Mouse (Mus musculus) lung, postnatal 4 days (tissue): ENCODE data around the gene Ppm1l.

Source experiments
- DNase-seq, 2 experiments: peaks; one replicate each; pipeline ENCODE4 v3.0.0; 2021

Gene Ppm1l

GRCm38 (mm10) chr3:69340486-69340885 lies 23.8 kb downstream of the Ppm1l start:
- no peak for DNase-seq

DNA sequence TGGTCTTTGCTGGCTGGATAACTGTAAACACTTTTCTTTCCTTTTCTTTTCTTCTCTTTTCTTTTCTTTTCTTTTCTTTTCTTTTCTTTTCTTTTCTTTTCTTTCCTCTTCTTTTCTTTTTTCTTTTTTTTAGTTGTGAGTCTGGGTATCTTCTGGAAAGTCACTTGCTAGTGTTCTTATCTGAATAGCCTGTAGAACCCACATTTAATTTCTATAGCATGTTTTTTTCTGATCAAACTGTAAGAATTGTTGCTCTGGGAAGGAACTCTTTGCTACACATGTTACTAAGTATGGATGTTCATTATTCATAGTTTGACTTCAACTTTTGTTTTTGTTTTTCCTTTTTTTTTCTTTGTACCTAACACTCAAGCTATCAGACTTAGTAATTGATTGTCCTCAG lies 24.3 kb downstream of the Ppm1l start:
- DNase-seq = no peak

GRCm38 (mm10) chr3:69341514-69341913 lies 24.9 kb downstream of the Ppm1l start:
- DNase-seq = no peak

DNA sequence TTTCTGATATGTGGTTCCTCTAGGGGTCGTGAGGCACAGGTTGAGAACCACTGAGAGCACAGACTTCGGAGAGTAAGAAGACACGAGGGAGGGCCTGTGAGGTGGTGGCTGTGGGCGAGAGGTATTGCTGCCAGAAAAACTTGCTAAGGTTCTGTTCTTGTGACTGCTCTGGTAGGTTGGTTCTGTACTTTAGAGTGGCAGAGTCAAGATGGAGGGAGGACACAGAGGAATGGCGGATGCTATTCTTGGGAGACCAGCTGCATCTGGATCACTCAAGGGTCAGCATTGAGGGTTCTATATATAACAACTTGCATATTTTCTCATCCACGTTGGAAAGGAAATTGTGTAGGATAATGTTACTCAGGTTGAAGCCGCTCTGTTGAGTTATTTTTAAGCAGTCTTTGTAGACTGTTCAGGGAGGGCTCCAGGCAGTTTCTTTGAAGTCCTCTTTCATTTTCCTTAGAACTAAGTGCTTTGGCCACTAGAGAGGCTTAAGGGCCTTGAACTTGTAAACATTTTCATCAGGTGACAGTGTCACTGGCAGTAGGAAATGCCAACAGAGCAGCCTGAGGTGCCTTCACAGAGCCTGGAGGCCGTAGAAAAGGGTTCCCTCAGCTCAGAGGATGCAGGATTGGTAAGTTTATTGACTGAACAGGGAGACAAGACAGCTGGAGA lies 25.7 kb downstream of the Ppm1l start:
- DNase-seq = no peak

DNA sequence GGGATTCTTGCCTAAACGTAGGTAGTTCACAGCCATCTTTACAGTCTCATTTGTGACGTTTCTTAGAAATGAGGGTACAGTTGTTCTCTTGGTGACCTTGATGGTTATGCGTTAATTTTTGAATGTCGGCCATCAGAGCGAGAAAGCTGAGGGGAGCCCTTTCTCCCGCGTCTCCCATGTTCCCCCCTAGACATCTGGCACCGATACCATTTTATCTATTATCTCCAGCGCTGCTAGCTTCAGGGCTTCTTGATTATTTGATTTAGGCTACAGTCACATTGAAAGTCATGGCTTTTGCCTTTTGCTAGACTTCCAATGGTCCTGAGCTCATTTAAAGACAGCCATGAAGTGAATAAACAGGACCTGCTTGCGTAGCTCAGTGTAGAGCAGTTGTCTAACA lies 26.5 kb downstream of the Ppm1l start:
- DNase-seq = no peak

DNA sequence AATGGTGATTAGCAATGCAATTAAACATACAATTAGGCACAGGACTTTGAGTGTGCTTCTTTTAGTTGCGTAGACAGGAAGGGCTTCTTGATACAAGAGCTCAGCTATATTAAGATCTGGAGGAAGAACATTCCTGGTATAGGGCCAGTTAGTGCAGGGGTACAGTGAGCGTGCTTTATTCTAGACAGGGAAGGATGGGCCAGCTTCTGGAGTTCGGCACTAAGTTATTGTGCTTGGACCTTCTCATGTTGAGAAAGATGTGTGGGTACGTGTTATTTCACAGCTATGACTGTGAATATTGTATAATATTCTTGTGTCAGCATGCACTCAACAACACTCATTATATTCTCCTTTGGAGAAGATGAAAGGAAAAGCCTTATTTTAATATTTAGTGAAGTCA lies 29.9 kb downstream of the Ppm1l start:
- no peak for DNase-seq

GRCm38 (mm10) chr3:69348197-69348920 lies 31.7 kb downstream of the Ppm1l start:
- no peak for DNase-seq

- no peak for DNase-seq
Measured at GRCm38 (mm10) chr3:69348921-69349237, 32.2 kb downstream of the Ppm1l start.

DNA sequence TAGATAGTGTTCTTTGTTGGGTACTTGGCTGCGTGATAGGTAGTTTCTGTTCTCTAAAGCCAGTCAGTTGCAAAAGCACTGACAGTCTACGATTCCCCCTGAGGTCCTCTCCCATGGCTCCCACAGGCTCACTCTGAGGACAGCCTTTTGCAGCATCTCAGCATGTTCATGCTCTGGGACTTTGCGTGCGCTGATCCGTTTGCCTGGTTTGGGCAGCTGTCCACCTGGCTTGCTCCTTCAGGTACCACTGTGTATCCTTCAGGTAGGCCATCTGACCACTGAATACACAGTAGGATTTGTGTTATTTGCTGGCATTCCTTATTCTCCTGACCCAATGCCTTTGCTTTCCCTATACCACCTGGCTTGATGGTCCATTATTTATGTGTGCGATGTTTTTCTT lies 33.3 kb downstream of the Ppm1l start:
- DNase-seq = no peak

DNA sequence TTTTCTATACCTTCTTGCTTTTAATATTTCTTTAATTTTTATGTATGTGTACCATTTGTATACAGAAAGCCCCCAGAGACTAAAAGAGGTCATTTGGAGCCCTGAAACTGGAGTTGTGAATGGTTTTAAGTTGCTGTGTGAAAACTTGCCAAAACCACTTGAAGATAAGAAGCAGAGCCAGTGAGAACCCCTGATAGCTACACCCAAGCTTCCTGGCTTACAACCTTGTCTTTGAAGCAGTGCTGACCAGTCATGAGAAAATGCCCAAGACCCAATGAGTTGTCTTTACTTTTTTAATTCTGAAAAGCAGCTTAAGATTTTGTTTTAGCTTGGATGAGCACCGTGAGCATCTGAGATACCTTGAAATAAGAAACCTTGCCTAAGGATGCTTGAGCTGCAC lies 35.5 kb downstream of the Ppm1l start:
- no peak for DNase-seq

- no peak for DNase-seq
Measured at GRCm38 (mm10) chr3:69354681-69355080, 38.0 kb downstream of the Ppm1l start.

DNA sequence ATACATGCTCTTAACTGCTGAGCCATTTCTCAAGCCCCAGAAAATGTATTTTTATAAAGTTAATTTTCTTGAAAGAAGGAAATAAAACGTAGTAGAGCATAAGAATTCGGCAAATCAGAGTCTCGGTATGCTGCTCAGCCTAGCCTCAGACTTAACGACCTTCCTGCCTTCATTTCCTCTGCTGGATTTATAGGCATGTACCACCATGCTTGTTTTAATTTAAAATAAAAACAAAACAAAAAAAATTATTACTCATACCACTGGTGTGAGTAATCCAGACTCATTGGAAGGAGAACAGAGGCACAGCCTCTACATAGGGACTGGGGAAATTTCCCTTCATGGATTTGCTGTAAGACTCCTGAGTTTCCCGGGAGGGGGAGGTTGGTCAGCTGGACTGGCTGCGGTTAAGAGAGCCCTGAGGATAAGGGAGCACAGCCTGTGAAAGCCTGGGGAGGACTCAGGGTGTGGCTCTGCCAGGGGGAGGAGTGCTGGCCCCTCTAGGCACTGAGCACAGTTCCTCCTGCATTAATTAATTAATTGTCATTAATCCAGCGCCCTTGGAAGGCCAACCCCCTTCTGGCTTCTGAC lies 39.5 kb downstream of the Ppm1l start:
- no peak for DNase-seq

GRCm38 (mm10) chr3:69356781-69357180 lies 40.1 kb downstream of the Ppm1l start:
- no peak for DNase-seq

DNA sequence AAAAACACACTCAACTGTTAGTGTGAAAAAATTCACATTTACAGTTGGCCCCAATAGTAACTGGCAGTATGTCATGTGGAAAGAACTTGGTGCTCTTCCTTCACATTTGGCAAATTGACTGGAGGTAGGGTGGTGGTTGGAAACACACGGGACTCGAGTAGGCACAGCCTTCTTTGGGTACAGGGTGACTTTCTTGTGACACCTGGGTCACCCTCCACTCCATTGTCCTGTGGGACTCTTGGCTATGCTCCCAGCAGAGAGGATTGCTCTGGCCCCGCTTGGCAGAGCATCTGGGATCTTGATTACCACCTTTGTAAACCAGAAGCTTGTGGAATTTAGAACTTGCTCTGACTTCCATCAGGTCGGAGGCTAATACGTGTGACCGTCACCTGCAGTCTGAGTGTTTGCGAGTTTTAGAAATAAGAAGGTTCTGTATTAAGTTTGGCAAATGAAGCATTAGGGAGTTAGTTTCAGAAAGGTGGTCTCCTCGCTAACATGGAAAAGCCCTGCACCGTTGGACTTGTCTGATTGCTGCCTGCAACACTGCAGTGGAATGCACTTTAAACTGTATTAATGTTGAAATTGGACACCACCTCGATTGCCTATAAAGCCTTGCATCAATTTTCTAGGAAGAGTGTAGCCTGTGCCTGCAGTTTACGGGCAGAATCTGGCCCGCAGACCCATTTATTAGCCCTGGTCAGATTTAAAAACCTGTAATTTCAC lies 41.4 kb downstream of the Ppm1l start:
- DNase-seq = no peak

DNA sequence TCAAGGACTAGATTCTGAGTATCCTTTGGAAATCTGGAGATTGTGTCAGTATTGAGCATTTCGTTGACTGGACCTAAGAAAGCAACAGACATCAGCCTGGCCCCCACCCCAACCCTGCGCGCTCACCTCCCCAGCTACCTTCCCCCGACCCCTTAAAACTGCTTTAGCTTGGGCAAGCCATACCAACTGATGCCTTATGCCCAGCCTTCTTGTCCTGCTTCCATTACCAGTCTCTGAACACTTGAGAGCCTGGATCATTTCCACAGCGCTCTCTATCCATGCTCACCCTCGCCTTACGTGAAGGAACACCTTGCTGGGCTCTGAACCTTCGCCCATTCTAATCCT lies 41.9 kb downstream of the Ppm1l start:
- no peak for DNase-seq

DNA sequence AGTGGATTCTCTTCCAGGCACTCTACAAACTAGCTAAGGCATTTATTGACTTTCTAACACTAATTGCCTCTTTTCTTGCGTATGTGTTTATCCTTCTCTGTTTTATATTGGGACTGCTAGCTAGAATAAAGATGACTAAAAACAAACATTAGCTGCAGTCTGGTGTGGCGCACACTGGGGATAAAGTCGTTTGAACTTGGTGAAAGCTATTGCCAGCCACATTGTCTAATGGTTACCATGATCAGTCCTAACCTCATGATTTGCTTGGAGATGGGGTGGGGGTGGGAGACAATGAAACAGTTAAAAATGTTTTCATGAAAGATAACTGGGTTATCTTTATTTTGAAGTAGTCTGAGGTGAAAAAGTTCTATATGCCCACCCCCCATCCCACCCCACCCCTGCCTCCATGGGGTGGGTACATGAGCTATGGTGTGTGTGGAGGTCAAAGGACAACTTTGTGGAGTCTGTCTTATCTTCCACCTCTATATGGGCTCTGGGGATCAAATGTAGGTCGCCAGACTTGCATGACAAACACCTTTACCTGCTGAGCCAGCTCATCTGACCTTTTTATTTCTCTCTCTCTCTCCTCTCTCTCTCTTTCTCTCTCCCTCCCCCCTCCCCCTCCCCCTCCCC lies 43.7 kb downstream of the Ppm1l start:
- DNase-seq = no peak

- no peak for DNase-seq
Measured at GRCm38 (mm10) chr3:69361487-69362349, 45.1 kb downstream of the Ppm1l start.

DNA sequence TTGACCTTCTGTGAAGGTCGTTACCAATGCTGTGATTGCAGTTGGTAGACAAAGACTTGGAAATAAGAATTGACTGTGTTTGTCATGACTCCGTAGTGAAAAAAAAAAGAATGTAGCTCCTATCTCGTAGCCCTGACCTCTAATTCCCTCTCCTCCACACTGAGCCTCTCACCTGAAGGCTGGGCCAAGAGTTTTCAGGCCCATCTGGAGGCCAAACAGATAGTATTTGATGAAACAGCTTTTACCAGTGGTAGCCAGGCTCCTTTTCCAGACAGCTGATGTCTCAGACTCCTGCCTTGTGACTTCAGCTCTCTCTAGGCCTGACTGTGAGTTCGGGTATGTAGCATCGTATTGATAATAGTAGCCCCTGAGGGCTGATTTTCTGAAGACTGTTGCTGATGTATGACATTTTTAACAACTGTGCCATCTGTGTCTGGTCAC lies 45.7 kb downstream of the Ppm1l start:
- DNase-seq = no peak

- DNase-seq = no peak
Measured at GRCm38 (mm10) chr3:69362906-69363305, 46.2 kb downstream of the Ppm1l start.

- no peak for DNase-seq
Measured at GRCm38 (mm10) chr3:69364151-69364550, 47.5 kb downstream of the Ppm1l start.

- DNase-seq = no peak
Measured at GRCm38 (mm10) chr3:69367916-69368315, 51.3 kb downstream of the Ppm1l start.

- DNase-seq = no peak
Measured at GRCm38 (mm10) chr3:69372731-69373130, 56.1 kb downstream of the Ppm1l start.
